Mouse (Mus musculus): ENCODE data around the gene Mfsd8. TPM values are rescaled to one million over a fixed set of nuclear protein-coding genes. Genes with fewer than 3 reads are reported as not detected.
"Not testable (repeated sequence)": the region's sequence is repeated elsewhere in the genome, so short reads cannot be mapped to it uniquely, and the experiment has no call there.

The Mfsd8 gene
- 20.4 and 24.2 TPM in 2 replicates for total RNA-seq (2021)
- long read RNA-seq, transcript Mfsd8-201 (12 exons, 3,151 nt), result major isoform, 32 of 43 reads
- long read RNA-seq, partial matches to known transcripts, result 3 of 43 reads
- long read RNA-seq, other reads (novel, unspliced or antisense), result 8 of 43 reads

GRCm38 (mm10) chr3:40846473-40846956, at the start of gene Mfsd8:
Gene Mfsd8, minus strand, starts transcription at chr3:40846886.
- DNase-seq, result peak; percentile 91

GRCm38 (mm10) chr3:40894336-40894735, 47.6 kb upstream of the Mfsd8 start:
- DNase-seq, result peak; percentile 13

- DNase-seq, result peak; percentile 96
These were observed 47.2 kb upstream of the Mfsd8 start for GRCm38 (mm10) chr3:40893816-40894258.

GRCm38 (mm10) chr3:40853123-40853738, 6.5 kb upstream of the Mfsd8 start:
- not testable (repeated sequence) for DNase-seq

- DNase-seq, result not testable (repeated sequence)
These were observed 1.2 kb upstream of the Mfsd8 start for GRCm38 (mm10) chr3:40847936-40848335.

- peak; percentile 38 for DNase-seq
These were observed 332 bp upstream of the Mfsd8 start for GRCm38 (mm10) chr3:40847018-40847417.

- DNase-seq, result not testable (repeated sequence)
These were observed 101 bp upstream of the Mfsd8 start, which contains the start of gene Abhd18 for GRCm38 (mm10) chr3:40846957-40847017. Gene Abhd18, plus strand, starts transcription at chr3:40846970.

- DNase-seq, result peak; percentile 4
These were observed 1.2 kb downstream of the Mfsd8 start for GRCm38 (mm10) chr3:40845521-40845920.

- no peak for DNase-seq
These were observed 33.4 kb downstream of the Mfsd8 start for GRCm38 (mm10) chr3:40813275-40813674.

GRCm38 (mm10) chr3:40809894-40810293, 36.8 kb downstream of the Mfsd8 start:
- DNase-seq, result no peak

- no peak for DNase-seq
These were observed 38.0 kb downstream of the Mfsd8 start for GRCm38 (mm10) chr3:40808686-40809085.

GRCm38 (mm10) chr3:40806871-40807270, 39.8 kb downstream of the Mfsd8 start:
- no peak for DNase-seq

GRCm38 (mm10) chr3:40800373-40800823, 46.3 kb downstream of the Mfsd8 start:
- DNase-seq, result peak; percentile 48

GRCm38 (mm10) chr3:40799530-40800372, 46.9 kb downstream of the Mfsd8 start, which contains the start of gene Plk4:
Gene Plk4, plus strand, starts transcription at chr3:40800019.
- peak; percentile 99 for DNase-seq

GRCm38 (mm10) chr3:40798500-40798899, 48.2 kb downstream of the Mfsd8 start:
- DNase-seq, result peak; percentile 37

GRCm38 (mm10) chr3:40798054-40798453, 48.6 kb downstream of the Mfsd8 start:
- no peak for DNase-seq

GRCm38 (mm10) chr3:40793783-40794182, 52.9 kb downstream of the Mfsd8 start:
- DNase-seq, result no peak

Other genes starting within 250 kb of the Mfsd8 start
- gene Slc25a31, start 138.0 kb downstream of the Mfsd8 start, total RNA-seq (2021), result 0.15 TPM in 1 of 2 replicates, not detected in the other
- gene Hspa4l, start 102.4 kb downstream of the Mfsd8 start, total RNA-seq (2021), result 64.3 and 64.8 TPM in 2 replicates
- 5.5 and 6.1 TPM in 2 replicates for gene Plk4, start 46.9 kb downstream of the Mfsd8 start, total RNA-seq (2021)
- gene Abhd18, start 84 bp upstream of the Mfsd8 start, total RNA-seq (2021), result 6.7 and 9.2 TPM in 2 replicates
- 0.18 TPM in 1 of 2 replicates, not detected in the other for gene 1700034I23Rik, start 55.7 kb upstream of the Mfsd8 start, total RNA-seq (2021)
- gene Larp1b, start 102.9 kb upstream of the Mfsd8 start, total RNA-seq (2021), result 37.7 and 37.9 TPM in 2 replicates
- 49.0 and 55.4 TPM in 2 replicates for gene Pgrmc2, start 236.2 kb upstream of the Mfsd8 start, total RNA-seq (2021)

Measured in adrenal gland, postnatal 25 days (tissue).